Mouse (Mus musculus): ENCODE data around the gene Arhgap23. TPM values are rescaled to one million over a fixed set of nuclear protein-coding genes. Genes with fewer than 3 reads are reported as not detected.

Gene Arhgap23
- 6.0 and 7.8 TPM in 2 replicates for polyA plus RNA-seq (2015; fragmentation: Nextera tagmentation; extraction: Ambion mirVana)

GRCm38 (mm10) chr11:97415330-97415711 lies at the start of gene Arhgap23:
Gene Arhgap23 (plus strand): TSS chr11:97415533.
- peak within 1 kb of the TSS; percentile 81 for H3K9ac ChIP-seq
- H3K36me3 ChIP-seq, result no peaks in the 10 kb centered on the region
- H3K9me3 ChIP-seq (replicated peaks), result no peaks in the 10 kb centered on the region
- ATAC-seq (replicated peaks; ENCODE audit: insufficient number of reproducible peaks, insufficient read depth, low FRiP score, low read depth), result peak; percentile 88
- peak within 1 kb of the TSS; percentile 76 for H3K4me3 ChIP-seq
- peak within 1 kb of the TSS; percentile 84 for H3K4me2 ChIP-seq
- WGBS, result under 1% methylated on average over 29 of the region's 29 CpGs
- H3K27me3 ChIP-seq, result no peaks in the 10 kb centered on the region
- peak within 1 kb of the TSS; percentile 85 for H3K27ac ChIP-seq
- peaks cover 45% of the 10 kb centered on the region for H3K4me1 ChIP-seq (replicated peaks)

GRCm38 (mm10) chr11:97365556-97365955 lies 49.8 kb upstream of the Arhgap23 start:
- no peak for ATAC-seq (replicated peaks; ENCODE audit: insufficient number of reproducible peaks, insufficient read depth, low FRiP score, low read depth)
- Histone ChIP-seq H3K36me3 (no peaks in the 10 kb centered on the region), H3K4me3 (no peak overlapping the region), H3K4me1 (replicated peaks) (peaks cover 53% of the 10 kb centered on the region), H3K27me3 (no peaks in the 10 kb centered on the region), H3K9ac (peak overlapping the region; percentile 21; the same call in 1 of the 2 replicates), H3K9me3 (replicated peaks) (no peaks in the 10 kb centered on the region), H3K27ac (no peak overlapping the region), H3K4me2 (peak overlapping the region; percentile 75)
- WGBS, result 32% methylated on average over 1 of the region's 1 CpGs

GRCm38 (mm10) chr11:97368501-97368900 lies 46.8 kb upstream of the Arhgap23 start:
- 75% methylated on average over 5 of the region's 5 CpGs for WGBS
- no peaks in the 10 kb centered on the region for H3K36me3 ChIP-seq
- no peaks in the 10 kb centered on the region for H3K9me3 ChIP-seq (replicated peaks)

GRCm38 (mm10) chr11:97370329-97371091 lies 44.8 kb upstream of the Arhgap23 start:
- Histone ChIP-seq H3K9me3 (replicated peaks) (no peaks in the 10 kb centered on the region), H3K27me3 (no peaks in the 10 kb centered on the region), H3K27ac (no peak overlapping the region), H3K36me3 (peaks cover 6% of the 10 kb centered on the region; the same call in 1 of the 2 replicates), H3K4me3 (no peak overlapping the region), H3K4me1 (replicated peaks) (peaks cover 37% of the 10 kb centered on the region), H3K9ac (no peak overlapping the region), H3K4me2 (no peak overlapping the region)
- ATAC-seq (replicated peaks; ENCODE audit: insufficient number of reproducible peaks, insufficient read depth, low FRiP score, low read depth), result no peak
- WGBS, result 47% methylated on average over 7 of the region's 7 CpGs

More at GRCm38 (mm10) chr11:97368501-97368900, 46.8 kb upstream of the Arhgap23 start:
- H3K4me1 ChIP-seq (replicated peaks), result peaks cover 57% of the 10 kb centered on the region
- no peaks in the 10 kb centered on the region for H3K27me3 ChIP-seq
- no peak overlapping the region for H3K4me2 ChIP-seq
- no peak overlapping the region for H3K4me3 ChIP-seq
- no peak for ATAC-seq (replicated peaks; ENCODE audit: insufficient number of reproducible peaks, insufficient read depth, low FRiP score, low read depth)
- no peak overlapping the region for H3K9ac ChIP-seq
- H3K27ac ChIP-seq, result no peak overlapping the region

- Histone ChIP-seq H3K4me2 (no peak overlapping the region), H3K4me3 (no peak overlapping the region), H3K9me3 (replicated peaks) (no peaks in the 10 kb centered on the region), H3K9ac (no peak overlapping the region), H3K36me3 (peaks cover 7% of the 10 kb centered on the region; the same call in 1 of the 2 replicates), H3K27ac (no peak overlapping the region), H3K4me1 (replicated peaks) (peaks cover 27% of the 10 kb centered on the region), H3K27me3 (no peaks in the 10 kb centered on the region)
- no peak for ATAC-seq (replicated peaks; ENCODE audit: insufficient number of reproducible peaks, insufficient read depth, low FRiP score, low read depth)
- WGBS, result 63% methylated on average over 6 of the region's 6 CpGs
These were observed 43.0 kb upstream of the Arhgap23 start for GRCm38 (mm10) chr11:97372159-97372864.

GRCm38 (mm10) chr11:97373402-97373801 lies 41.9 kb upstream of the Arhgap23 start:
- 61% methylated on average over 2 of the region's 2 CpGs for WGBS

GRCm38 (mm10) chr11:97380036-97380435 lies 35.3 kb upstream of the Arhgap23 start:
- 81% methylated on average over 3 of the region's 3 CpGs for WGBS
- peaks cover 38% of the 10 kb centered on the region for H3K36me3 ChIP-seq

More at GRCm38 (mm10) chr11:97373402-97373801, 41.9 kb upstream of the Arhgap23 start:
- peaks cover 18% of the 10 kb centered on the region for H3K36me3 ChIP-seq
- H3K27me3 ChIP-seq, result no peaks in the 10 kb centered on the region
- no peak for ATAC-seq (replicated peaks; ENCODE audit: insufficient number of reproducible peaks, insufficient read depth, low FRiP score, low read depth)
- peaks cover 22% of the 10 kb centered on the region for H3K4me1 ChIP-seq (replicated peaks)
- H3K4me3 ChIP-seq, result no peak overlapping the region
- no peak overlapping the region for H3K4me2 ChIP-seq
- H3K9ac ChIP-seq, result no peak overlapping the region
- 0 out of 2 replicates have a peak overlapping the region, but pooled peaks have one; percentile 3 for H3K27ac ChIP-seq
- no peaks in the 10 kb centered on the region for H3K9me3 ChIP-seq (replicated peaks)

GRCm38 (mm10) chr11:97383017-97383416 lies 32.3 kb upstream of the Arhgap23 start:
- peaks cover 40% of the 10 kb centered on the region for H3K36me3 ChIP-seq
- no peak overlapping the region for H3K4me3 ChIP-seq
- no peak overlapping the region for H3K4me2 ChIP-seq
- no peaks in the 10 kb centered on the region for H3K4me1 ChIP-seq (replicated peaks)
- H3K27me3 ChIP-seq, result no peaks in the 10 kb centered on the region
- WGBS, result 90% methylated on average over 2 of the region's 2 CpGs
- no peaks in the 10 kb centered on the region for H3K9me3 ChIP-seq (replicated peaks)
- H3K9ac ChIP-seq, result no peak overlapping the region
- no peak for ATAC-seq (replicated peaks; ENCODE audit: insufficient number of reproducible peaks, insufficient read depth, low FRiP score, low read depth)
- H3K27ac ChIP-seq, result no peak overlapping the region

More at GRCm38 (mm10) chr11:97380036-97380435, 35.3 kb upstream of the Arhgap23 start:
- Histone ChIP-seq H3K4me2 (no peak overlapping the region), H3K9ac (no peak overlapping the region), H3K27ac (no peak overlapping the region), H3K4me1 (replicated peaks) (no peaks in the 10 kb centered on the region), H3K4me3 (no peak overlapping the region), H3K9me3 (replicated peaks) (no peaks in the 10 kb centered on the region), H3K27me3 (no peaks in the 10 kb centered on the region)
- no peak for ATAC-seq (replicated peaks; ENCODE audit: insufficient number of reproducible peaks, insufficient read depth, low FRiP score, low read depth)

GRCm38 (mm10) chr11:97383764-97384163 lies 31.6 kb upstream of the Arhgap23 start:
- 59% methylated on average over 2 of the region's 2 CpGs for WGBS
- peaks cover 32% of the 10 kb centered on the region for H3K36me3 ChIP-seq
- no peak overlapping the region for H3K4me2 ChIP-seq
- ATAC-seq (replicated peaks; ENCODE audit: insufficient number of reproducible peaks, insufficient read depth, low FRiP score, low read depth), result no peak
- no peaks in the 10 kb centered on the region for H3K9me3 ChIP-seq (replicated peaks)
- H3K4me3 ChIP-seq, result no peak overlapping the region
- H3K27ac ChIP-seq, result no peak overlapping the region
- H3K9ac ChIP-seq, result no peak overlapping the region
- H3K4me1 ChIP-seq (replicated peaks), result no peaks in the 10 kb centered on the region
- no peaks in the 10 kb centered on the region for H3K27me3 ChIP-seq

GRCm38 (mm10) chr11:97387811-97388210 lies 27.5 kb upstream of the Arhgap23 start:
- Histone ChIP-seq H3K27ac (no peak overlapping the region), H3K9ac (no peak overlapping the region), H3K4me2 (no peak overlapping the region), H3K9me3 (replicated peaks) (no peaks in the 10 kb centered on the region), H3K4me3 (no peak overlapping the region), H3K4me1 (replicated peaks) (peaks cover 8% of the 10 kb centered on the region), H3K27me3 (no peaks in the 10 kb centered on the region), H3K36me3 (peaks cover 53% of the 10 kb centered on the region)
- WGBS, result 84% methylated on average over 2 of the region's 2 CpGs
- ATAC-seq (replicated peaks; ENCODE audit: insufficient number of reproducible peaks, insufficient read depth, low FRiP score, low read depth), result no peak

GRCm38 (mm10) chr11:97389127-97389526 lies 26.2 kb upstream of the Arhgap23 start:
- no peak overlapping the region for H3K4me3 ChIP-seq
- WGBS, result 79% methylated on average over 8 of the region's 8 CpGs
- no peak for ATAC-seq (replicated peaks; ENCODE audit: insufficient number of reproducible peaks, insufficient read depth, low FRiP score, low read depth)
- no peaks in the 10 kb centered on the region for H3K27me3 ChIP-seq
- peaks cover 10% of the 10 kb centered on the region for H3K4me1 ChIP-seq (replicated peaks)
- H3K36me3 ChIP-seq, result peaks cover 53% of the 10 kb centered on the region
- H3K9ac ChIP-seq, result no peak overlapping the region
- no peak overlapping the region for H3K27ac ChIP-seq
- no peaks in the 10 kb centered on the region for H3K9me3 ChIP-seq (replicated peaks)
- no peak overlapping the region for H3K4me2 ChIP-seq
